ENCODE assay signal across 22 mouse cellular contexts in the genomic region with DNA sequence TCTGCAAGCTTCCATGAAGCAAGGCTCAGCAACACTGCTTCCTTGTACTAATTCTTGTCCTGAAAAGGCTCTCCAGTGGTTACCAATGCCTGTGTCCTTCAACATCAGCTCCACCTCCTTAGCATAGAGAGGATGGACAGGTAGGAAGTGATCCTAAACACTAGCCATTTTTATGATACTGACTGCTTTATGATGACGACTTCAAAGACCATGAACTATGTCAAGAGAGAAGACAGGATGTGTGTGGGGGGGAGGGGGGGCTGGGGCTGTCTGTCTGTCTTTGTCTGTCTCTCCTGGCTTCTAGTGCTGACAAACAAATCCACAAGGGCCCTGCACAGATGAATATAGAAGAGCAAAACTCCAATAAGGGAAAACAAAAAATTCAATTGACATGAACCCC. TPM values are rescaled to one million over a fixed set of nuclear protein-coding genes. Genes with fewer than 3 reads are reported as not detected.
A peak's percentile ranks its signal among the peaks of the same experiment; 100 is the strongest.
DNase-seq lines count a peak whose midpoint lies in the region; ATAC-seq lines count a peak whose summit lies in the region.
"Had no signal": no experiment of that assay in that cellular context is flagged by ENCODE, and none has a peak within 500 bp of the region (broad histone marks: within the 10 kb centered on the region; RNA-seq: fewer than 3 reads in every experiment).

No protein-coding gene starts in this region.

- no peak overlapping the region for H3K4me3 ChIP-seq in heart, embryonic 13.5 days
- no peak overlapping the region for H3K4me3 ChIP-seq in forebrain, embryonic 13.5 days
- H3K4me3 ChIP-seq in hindbrain, embryonic 12.5 days = no peak overlapping the region
- H3K4me3 ChIP-seq: embryonic facial prominence, embryonic 13.5 days; forebrain, embryonic 12.5 days; heart, embryonic 10.5 days; heart, embryonic 15.5 days had no signal

- H3K27me3 ChIP-seq in heart, embryonic 13.5 days (replicated peaks) = no peaks in the 10 kb centered on the region
- no peaks in the 10 kb centered on the region for H3K27me3 ChIP-seq in forebrain, embryonic 13.5 days
- H3K27me3 ChIP-seq in hindbrain, embryonic 12.5 days = no peaks in the 10 kb centered on the region
- H3K27me3 ChIP-seq: embryonic facial prominence, embryonic 13.5 days; forebrain, embryonic 12.5 days; heart, embryonic 15.5 days had no signal

- 0 out of 2 replicates have a peak overlapping the region, but pooled peaks have one; percentile 7 for H3K27ac ChIP-seq in heart, embryonic 13.5 days (replicated peaks)
- no peak overlapping the region for H3K27ac ChIP-seq in forebrain, embryonic 13.5 days
- no peak overlapping the region for H3K27ac ChIP-seq in hindbrain, embryonic 12.5 days
- H3K27ac ChIP-seq: embryonic facial prominence, embryonic 13.5 days; forebrain, embryonic 12.5 days; heart, embryonic 10.5 days; heart, embryonic 15.5 days; hindbrain, embryonic 14.5 days had no signal

- DNase-seq in heart, adult 18-20 months = no peak
- DNase-seq in thymus, postnatal 0 days (ENCODE audit: low spot score) = peak; percentile 30
- no peak for DNase-seq in thymus, postnatal 14 days
- peak; percentile 58 for DNase-seq in induced T-regulatory cell, adult 2 months (ENCODE audit: low read depth)
- no peak for DNase-seq in right cerebral cortex, postnatal 14 days
- DNase-seq: adrenal gland, postnatal 14 days; cerebellum, adult 18-20 months; cerebellum, adult 9-11 months; cerebellum, postnatal 36 days; forebrain, postnatal 0 days; gastrocnemius, postnatal 36 days; heart, adult 11 months; heart, postnatal 14 days had no signal

- H3K4me1 ChIP-seq in heart, embryonic 13.5 days = peaks cover 71% of the 10 kb centered on the region
- H3K4me1 ChIP-seq in forebrain, embryonic 13.5 days = peaks cover 11% of the 10 kb centered on the region; the same call in 1 of the 2 replicates
- H3K4me1 ChIP-seq in hindbrain, embryonic 12.5 days = peaks cover 13% of the 10 kb centered on the region

- no peak overlapping the region for H3K9ac ChIP-seq in heart, embryonic 13.5 days
- H3K9ac ChIP-seq in forebrain, embryonic 13.5 days = no peak overlapping the region
- no peak overlapping the region for H3K9ac ChIP-seq in hindbrain, embryonic 12.5 days
- H3K9ac ChIP-seq: embryonic facial prominence, embryonic 13.5 days; forebrain, embryonic 12.5 days; forebrain, postnatal 0 days; heart, embryonic 15.5 days; hindbrain, embryonic 14.5 days had no signal

- no peak for ATAC-seq in heart, embryonic 13.5 days (ENCODE audit: extremely low read depth, insufficient number of reproducible peaks, low FRiP score, low TSS enrichment)
- no peak for ATAC-seq in forebrain, embryonic 13.5 days
- ATAC-seq in hindbrain, embryonic 12.5 days (ENCODE audit: low FRiP score) = no peak
- ATAC-seq: forebrain, postnatal 0 days had no signal

- 61% methylated on average over 1 of the region's 1 CpGs for WGBS in heart, embryonic 13.5 days
- 58% methylated on average over 1 of the region's 1 CpGs for WGBS in forebrain, embryonic 13.5 days
- 86% methylated on average over 1 of the region's 1 CpGs for WGBS in hindbrain, embryonic 12.5 days

- H3K4me2 ChIP-seq in heart, embryonic 13.5 days = no peak overlapping the region
- H3K4me2 ChIP-seq in forebrain, embryonic 13.5 days = no peak overlapping the region
- H3K4me2 ChIP-seq in hindbrain, embryonic 12.5 days (replicated peaks) = no peak overlapping the region
- H3K4me2 ChIP-seq: embryonic facial prominence, embryonic 13.5 days; forebrain, embryonic 12.5 days; heart, embryonic 15.5 days; hindbrain, embryonic 14.5 days had no signal

- no peaks in the 10 kb centered on the region for H3K9me3 ChIP-seq in heart, embryonic 13.5 days
- no peaks in the 10 kb centered on the region for H3K9me3 ChIP-seq in forebrain, embryonic 13.5 days (replicated peaks)
- no peaks in the 10 kb centered on the region for H3K9me3 ChIP-seq in hindbrain, embryonic 12.5 days (replicated peaks)
- H3K9me3 ChIP-seq: embryonic facial prominence, embryonic 13.5 days; forebrain, embryonic 12.5 days; G1E; heart, embryonic 10.5 days; heart, embryonic 15.5 days had no signal

- H3K36me3 ChIP-seq in heart, embryonic 13.5 days = peaks cover 77% of the 10 kb centered on the region
- peaks cover 71% of the 10 kb centered on the region for H3K36me3 ChIP-seq in forebrain, embryonic 13.5 days (ENCODE audit: poor library complexity, severe bottlenecking)
- H3K36me3 ChIP-seq in hindbrain, embryonic 12.5 days = peaks cover 51% of the 10 kb centered on the region

RNA-seq across cellular contexts. Expression of gene Fam168b, which starts 11.5 kb away (rescaled TPM):
- 43.7 and 44.2 TPM in 2 replicates for polyA plus RNA-seq in heart, embryonic 13.5 days (2015; fragmentation: Nextera tagmentation; extraction: Ambion mirVana)
- 10 to 100 TPM; 47.9 to 49.6 TPM for total RNA-seq in heart, adult 18-20 months (2021)
- 52.4 and 55.2 TPM in 2 replicates for polyA plus RNA-seq in thymus, postnatal 0 days (2015; fragmentation: Nextera tagmentation; extraction: Ambion mirVana)
- 126 and 137 TPM in 2 replicates for polyA plus RNA-seq in forebrain, embryonic 13.5 days (2015; fragmentation: Nextera tagmentation; extraction: Ambion mirVana)
- 170 TPM in 2 replicates for polyA plus RNA-seq in hindbrain, embryonic 12.5 days (2016; fragmentation: Nextera tagmentation; extraction: Ambion mirVana)

RNA-seq across cellular contexts. Expression of gene Plekhb2, which starts 18.4 kb away (rescaled TPM):
- 56.3 and 61.6 TPM in 2 replicates for polyA plus RNA-seq in heart, embryonic 13.5 days (2015; fragmentation: Nextera tagmentation; extraction: Ambion mirVana)
- 100 to 1,000 TPM; 127 to 145 TPM for total RNA-seq in heart, adult 18-20 months (2021)
- 40.8 and 41.6 TPM in 2 replicates for polyA plus RNA-seq in thymus, postnatal 0 days (2015; fragmentation: Nextera tagmentation; extraction: Ambion mirVana)
- 53.1 and 61.6 TPM in 2 replicates for polyA plus RNA-seq in forebrain, embryonic 13.5 days (2015; fragmentation: Nextera tagmentation; extraction: Ambion mirVana)
- 50.8 and 59.8 TPM in 2 replicates for polyA plus RNA-seq in hindbrain, embryonic 12.5 days (2016; fragmentation: Nextera tagmentation; extraction: Ambion mirVana)

Comparison
In these comparisons a context has a peak if more than half of its experiments do, and no peak if none do; other contexts are left out.
1. DNase-seq: peak in thymus, postnatal 0 days (single experiment) and induced T-regulatory cell, adult 2 months (single experiment); none in heart, adult 18-20 months (0 of 2), thymus, postnatal 14 days (single experiment) and right cerebral cortex, postnatal 14 days (single experiment).